Mouse (Mus musculus) hindbrain, embryonic 12.5 days (tissue): ENCODE measurements around the gene Prkcg. TPM values are rescaled to one million over a fixed set of nuclear protein-coding genes. Genes with fewer than 3 reads are reported as not detected.

ENCODE experiments used
- ATAC-seq: fragments of 200-750 bp; cut with Nextera tagmentation; 2 replicates; pipeline ENCODE4 v1.8.0; 2017; ENCODE audit warnings: moderate TSS enrichment; ENCODE audit not compliant: low FRiP score
- H3K27ac ChIP-seq: fragments of 300-500 bp; sonication (generic); 2 replicates; pipeline ENCODE4 v1.5.1; 2016; ENCODE audit warnings: mild to moderate bottlenecking
- H3K27me3 ChIP-seq: fragments of 300-500 bp; sonication (generic); 2 replicates; pipeline ENCODE4 v1.6.1; 2016; ENCODE audit warnings: mild to moderate bottlenecking
- H3K36me3 ChIP-seq: fragments of 300-500 bp; sonication (generic); 2 replicates; pipeline ENCODE4 v1.6.1; 2016; ENCODE audit warnings: mild to moderate bottlenecking
- H3K4me1 ChIP-seq: fragments of 300-500 bp; sonication (generic); 2 replicates; pipeline ENCODE4 v1.6.1; 2016
- H3K4me2 ChIP-seq: fragments of 300-500 bp; sonication (generic); replicated peaks from 2 replicates; pipeline ENCODE4 v1.6.1; 2016; ENCODE audit warnings: mild to moderate bottlenecking
- H3K4me3 ChIP-seq: fragments of 300-500 bp; sonication (generic); 2 replicates; pipeline ENCODE4 v1.5.1; 2016; ENCODE audit warnings: mild to moderate bottlenecking
- H3K9ac ChIP-seq: fragments of 300-500 bp; sonication (generic); 2 replicates; pipeline ENCODE4 v1.6.1; 2016; ENCODE audit warnings: mild to moderate bottlenecking, moderate library complexity
- H3K9me3 ChIP-seq: fragments of 300-500 bp; sonication (generic); replicated peaks from 2 replicates; pipeline ENCODE4 v1.6.1; 2016; ENCODE audit warnings: mild to moderate bottlenecking
- WGBS: fragments of 180-500 bp; shearing (Covaris S2); methylation state at CpG from one replicate; pipeline ENCODE4 v1.1.7; 2016; 5-methylcytosine and 5-hydroxymethylcytosine counted together
- polyA plus RNA-seq: library from polyadenylated mRNA; unstranded; fragments of >200 nt; fragmentation: Nextera tagmentation; extraction: Ambion mirVana; gene quantifications from 2 replicates; pipeline ENCODE4 v1.2.1, GENCODE M21; 2016

The Prkcg gene
- polyA plus RNA-seq: 0.35 and 0.39 TPM in 2 replicates

- peak within 1 kb of the TSS; percentile 66 for H3K4me2 ChIP-seq
- peak within 1 kb of the TSS; percentile 45 for H3K4me3 ChIP-seq
- H3K9me3 ChIP-seq: no peaks in the 10 kb centered on the region
- H3K27me3 ChIP-seq: no peaks in the 10 kb centered on the region
- ATAC-seq: peak; percentile 47
- H3K36me3 ChIP-seq: peaks cover 4% of the 10 kb centered on the region; the same call in 1 of the 2 replicates
- peak within 1 kb of the TSS; percentile 68 for H3K9ac ChIP-seq
- peak within 1 kb of the TSS; percentile 82 for H3K27ac ChIP-seq
- peaks cover 21% of the 10 kb centered on the region for H3K4me1 ChIP-seq
- WGBS: 2% methylated on average over 30 of the region's 30 CpGs
Measured at GRCm38 (mm10) chr7:3288976-3289970, at the start of gene Prkcg, which contains the start of gene Myadm. TSS of gene Prkcg (plus strand) at chr7:3289179. TSS of gene Myadm (plus strand) at chr7:3289080.

- H3K9ac ChIP-seq: no peak overlapping the region
- no peaks in the 10 kb centered on the region for H3K9me3 ChIP-seq
- no peak overlapping the region for H3K4me3 ChIP-seq
- H3K36me3 ChIP-seq: no peaks in the 10 kb centered on the region
- H3K27me3 ChIP-seq: no peaks in the 10 kb centered on the region
- H3K27ac ChIP-seq: no peak overlapping the region
- H3K4me1 ChIP-seq: no peaks in the 10 kb centered on the region
- H3K4me2 ChIP-seq: no peak overlapping the region
- 91% methylated on average over 2 of the region's 2 CpGs for WGBS
- ATAC-seq: no peak
Measured at GRCm38 (mm10) chr7:3239193-3239592, 49.8 kb upstream of the Prkcg start.

GRCm38 (mm10) chr7:3260701-3261100 lies 28.3 kb upstream of the Prkcg start:
- H3K9ac ChIP-seq: no peak overlapping the region

GRCm38 (mm10) chr7:3261446-3261845 lies 27.5 kb upstream of the Prkcg start:
- H3K9me3 ChIP-seq: no peaks in the 10 kb centered on the region
- ATAC-seq: no peak
- H3K4me2 ChIP-seq: no peak overlapping the region
- H3K27ac ChIP-seq: no peak overlapping the region
- H3K36me3 ChIP-seq: no peaks in the 10 kb centered on the region
- H3K4me1 ChIP-seq: no peaks in the 10 kb centered on the region
- WGBS: 62% methylated on average over 4 of the region's 4 CpGs
- no peak overlapping the region for H3K9ac ChIP-seq
- peaks cover 9% of the 10 kb centered on the region for H3K27me3 ChIP-seq
- no peak overlapping the region for H3K4me3 ChIP-seq

More at GRCm38 (mm10) chr7:3260701-3261100, 28.3 kb upstream of the Prkcg start:
- no peaks in the 10 kb centered on the region for H3K4me1 ChIP-seq
- H3K4me2 ChIP-seq: no peak overlapping the region
- no peak for ATAC-seq
- peaks cover 9% of the 10 kb centered on the region for H3K27me3 ChIP-seq
- H3K27ac ChIP-seq: no peak overlapping the region
- WGBS: 63% methylated on average over 3 of the region's 3 CpGs
- H3K36me3 ChIP-seq: no peaks in the 10 kb centered on the region
- no peaks in the 10 kb centered on the region for H3K9me3 ChIP-seq
- H3K4me3 ChIP-seq: no peak overlapping the region

DNA sequence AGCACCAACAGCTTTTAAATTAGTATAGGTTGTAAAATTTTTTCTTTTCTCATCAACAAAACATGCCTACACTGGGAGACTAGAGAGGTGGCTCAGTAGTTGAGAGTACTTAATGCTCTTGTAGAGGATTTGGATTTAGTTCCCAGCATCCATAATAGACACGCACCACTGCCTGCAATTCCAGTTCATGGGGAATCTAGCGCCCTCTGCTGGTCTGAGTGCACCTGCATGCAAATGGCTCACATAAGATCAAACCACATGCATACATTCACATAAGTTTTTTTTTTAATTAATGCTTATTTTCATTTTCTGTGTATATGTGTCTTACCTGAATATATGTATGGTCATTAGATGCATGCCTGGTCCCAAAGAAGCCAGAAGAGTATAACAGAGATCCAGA lies 26.2 kb upstream of the Prkcg start:
- Histone ChIP-seq H3K9me3 (no peaks in the 10 kb centered on the region), H3K27ac (no peak overlapping the region), H3K36me3 (no peaks in the 10 kb centered on the region), H3K4me2 (no peak overlapping the region), H3K4me3 (no peak overlapping the region), H3K4me1 (no peaks in the 10 kb centered on the region), H3K9ac (no peak overlapping the region), H3K27me3 (peaks cover 9% of the 10 kb centered on the region)
- no peak for ATAC-seq
- WGBS: 32% methylated on average over 2 of the region's 2 CpGs

- Histone ChIP-seq H3K27ac (no peak overlapping the region), H3K9ac (no peak overlapping the region), H3K4me2 (peak overlapping the region; percentile 40), H3K4me1 (no peaks in the 10 kb centered on the region), H3K36me3 (no peaks in the 10 kb centered on the region), H3K4me3 (0 out of 2 replicates have a peak overlapping the region, but pooled peaks have one; percentile 11), H3K9me3 (no peaks in the 10 kb centered on the region), H3K27me3 (peaks cover 9% of the 10 kb centered on the region)
- no peak for ATAC-seq
- WGBS: 49% methylated on average over 22 of the region's 22 CpGs
Measured at GRCm38 (mm10) chr7:3264390-3265022, 24.5 kb upstream of the Prkcg start.

DNA sequence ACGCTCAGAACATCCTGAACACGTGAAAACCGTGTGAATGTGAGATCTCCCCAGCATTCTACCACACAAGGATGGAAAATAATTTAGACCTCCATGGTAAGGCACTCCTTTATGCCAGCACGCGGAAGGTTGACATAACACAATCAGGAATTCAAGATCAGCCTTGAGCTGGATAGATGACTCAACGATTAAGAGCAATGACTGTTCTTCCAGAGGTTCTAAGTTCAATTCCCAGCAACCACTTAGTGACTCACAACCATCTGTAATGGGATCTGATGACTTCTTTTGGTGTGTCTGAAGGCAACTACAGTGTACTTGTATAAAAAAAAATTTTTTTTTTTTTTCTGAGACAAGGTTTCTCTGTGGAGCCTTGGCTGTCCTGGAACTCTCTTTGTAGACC lies 23.7 kb upstream of the Prkcg start:
- H3K27me3 ChIP-seq: peaks cover 9% of the 10 kb centered on the region
- no peaks in the 10 kb centered on the region for H3K36me3 ChIP-seq
- WGBS: 64% methylated on average over 6 of the region's 6 CpGs
- no peak overlapping the region for H3K9ac ChIP-seq
- H3K4me3 ChIP-seq: no peak overlapping the region
- no peak for ATAC-seq
- no peak overlapping the region for H3K27ac ChIP-seq
- H3K4me2 ChIP-seq: no peak overlapping the region
- no peaks in the 10 kb centered on the region for H3K9me3 ChIP-seq
- H3K4me1 ChIP-seq: no peaks in the 10 kb centered on the region

DNA sequence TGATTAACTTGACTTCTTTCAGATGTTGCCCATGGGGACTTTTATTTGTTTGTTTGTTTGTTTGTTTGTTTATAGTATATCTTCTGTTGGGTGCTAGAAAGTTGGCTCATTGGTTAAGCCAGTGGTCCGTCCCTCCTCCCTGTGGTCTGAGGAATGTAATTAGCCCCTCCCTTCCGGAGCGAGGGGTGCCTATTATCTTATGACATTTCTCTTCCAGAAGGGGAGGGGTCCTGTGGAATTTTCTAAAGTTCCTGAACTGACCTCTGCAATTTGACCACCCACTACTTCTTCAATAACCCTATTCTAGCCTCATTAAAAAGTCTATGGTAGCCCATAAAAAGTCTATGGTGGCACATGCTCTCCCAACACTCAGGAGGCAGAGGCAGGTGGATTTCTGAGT lies 21.7 kb upstream of the Prkcg start:
- WGBS: 94% methylated on average over 3 of the region's 3 CpGs
- H3K9ac ChIP-seq: no peak overlapping the region
- H3K27ac ChIP-seq: no peak overlapping the region
- no peaks in the 10 kb centered on the region for H3K9me3 ChIP-seq
- H3K27me3 ChIP-seq: peaks cover 9% of the 10 kb centered on the region
- no peaks in the 10 kb centered on the region for H3K4me1 ChIP-seq
- H3K36me3 ChIP-seq: no peaks in the 10 kb centered on the region
- H3K4me2 ChIP-seq: no peak overlapping the region
- ATAC-seq: no peak
- no peak overlapping the region for H3K4me3 ChIP-seq

DNA sequence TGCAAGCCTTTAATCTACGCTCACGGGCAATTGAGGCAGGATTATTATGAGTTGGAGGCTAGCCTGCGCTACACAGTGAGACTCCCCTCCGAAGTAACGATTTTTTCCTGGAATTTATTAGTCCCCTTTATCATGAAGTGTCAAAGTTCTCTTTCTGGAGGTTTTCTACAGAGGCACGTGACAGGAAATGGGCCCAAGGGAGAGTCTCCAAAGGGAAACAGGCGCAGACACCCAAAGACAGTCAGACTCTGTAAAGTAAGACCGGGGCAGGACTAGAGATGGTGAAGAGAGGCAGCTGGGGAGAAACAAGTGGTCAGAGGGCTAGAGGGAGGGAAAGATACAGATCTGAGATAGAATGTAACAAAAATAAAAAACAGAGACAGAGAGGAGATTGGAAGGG lies 21.1 kb upstream of the Prkcg start:
- Histone ChIP-seq H3K4me3 (no peak overlapping the region), H3K4me2 (no peak overlapping the region), H3K9me3 (no peaks in the 10 kb centered on the region), H3K36me3 (no peaks in the 10 kb centered on the region), H3K9ac (no peak overlapping the region), H3K27ac (no peak overlapping the region), H3K4me1 (no peaks in the 10 kb centered on the region), H3K27me3 (peaks cover 9% of the 10 kb centered on the region)
- no peak for ATAC-seq
- WGBS: 77% methylated on average over 8 of the region's 8 CpGs

- Histone ChIP-seq H3K9me3 (no peaks in the 10 kb centered on the region), H3K4me1 (no peaks in the 10 kb centered on the region), H3K36me3 (no peaks in the 10 kb centered on the region), H3K4me2 (no peak overlapping the region), H3K9ac (no peak overlapping the region), H3K27me3 (peaks cover 9% of the 10 kb centered on the region), H3K27ac (no peak overlapping the region), H3K4me3 (no peak overlapping the region)
- 20% methylated on average over 3 of the region's 3 CpGs for WGBS
- no peak for ATAC-seq
Measured at GRCm38 (mm10) chr7:3268291-3268690, 20.7 kb upstream of the Prkcg start.

- Histone ChIP-seq H3K4me1 (0 out of 2 replicates have a peak, but pooled peaks cover 1% of the 10 kb centered on the region), H3K27me3 (no peaks in the 10 kb centered on the region), H3K36me3 (no peaks in the 10 kb centered on the region), H3K4me3 (no peak overlapping the region), H3K27ac (no peak overlapping the region), H3K4me2 (no peak overlapping the region), H3K9ac (no peak overlapping the region), H3K9me3 (no peaks in the 10 kb centered on the region)
- ATAC-seq: no peak
- WGBS: 91% methylated on average over 9 of the region's 9 CpGs
Measured at GRCm38 (mm10) chr7:3272206-3272605, 16.8 kb upstream of the Prkcg start.

GRCm38 (mm10) chr7:3275455-3276170 lies 13.4 kb upstream of the Prkcg start:
- no peaks in the 10 kb centered on the region for H3K36me3 ChIP-seq

More at GRCm38 (mm10) chr7:3275455-3276170, 13.4 kb upstream of the Prkcg start:
- H3K4me2 ChIP-seq: no peak overlapping the region
- H3K27me3 ChIP-seq: no peaks in the 10 kb centered on the region
- H3K9ac ChIP-seq: no peak overlapping the region; the same call in 1 of the 2 replicates
- H3K9me3 ChIP-seq: no peaks in the 10 kb centered on the region
- H3K27ac ChIP-seq: no peak overlapping the region
- 51% methylated on average over 6 of the region's 6 CpGs for WGBS
- no peak overlapping the region for H3K4me3 ChIP-seq
- no peak for ATAC-seq
- H3K4me1 ChIP-seq: 0 out of 2 replicates have a peak, but pooled peaks cover 2% of the 10 kb centered on the region
